Mouse (Mus musculus) midbrain, embryonic 14.5 days (tissue): ENCODE data around the gene Ephb2. TPM values are rescaled to one million over a fixed set of nuclear protein-coding genes. Genes with fewer than 3 reads are reported as not detected.

Experiments used
- ATAC-seq: fragments of 200-750 bp; cut with Nextera tagmentation; 2 replicates; pipeline ENCODE4 v1.8.0; 2017; ENCODE audit warnings: moderate number of reproducible peaks, moderate library complexity; ENCODE audit not compliant: low FRiP score, low TSS enrichment
- DNase-seq: peaks from one replicate; pipeline ENCODE4 v3.0.0-alpha.2; 2015
- H3K27ac ChIP-seq: fragments of 300-500 bp; sonication (generic); replicated peaks from 2 replicates; pipeline ENCODE4 v1.5.1; 2014; ENCODE audit warnings: mild to moderate bottlenecking, low read depth, low read length, moderate library complexity
- H3K27me3 ChIP-seq: fragments of 300-500 bp; sonication (generic); 2 replicates; pipeline ENCODE4 v1.6.1; 2014; ENCODE audit warnings: low read length, control low read depth, mixed read lengths; ENCODE audit not compliant: control insufficient read depth, insufficient read depth
- H3K36me3 ChIP-seq: fragments of 300-500 bp; sonication (generic); 2 replicates; pipeline ENCODE4 v1.6.1; 2014; ENCODE audit warnings: low read length, control low read depth; ENCODE audit not compliant: control insufficient read depth, insufficient read depth
- H3K4me1 ChIP-seq: fragments of 300-500 bp; sonication (generic); 2 replicates; pipeline ENCODE4 v1.6.1; 2014; ENCODE audit warnings: mild to moderate bottlenecking, antibody characterized with exemption, low read length, control low read depth; ENCODE audit not compliant: control insufficient read depth, insufficient read depth
- H3K4me2 ChIP-seq: fragments of 300-500 bp; sonication (generic); 2 replicates; pipeline ENCODE4 v1.6.1; 2014; ENCODE audit warnings: mild to moderate bottlenecking, low read length, moderate library complexity
- H3K4me3 ChIP-seq: fragments of 300-500 bp; sonication (generic); replicated peaks from 2 replicates; pipeline ENCODE4 v1.5.1; 2014; ENCODE audit warnings: low read depth, low read length
- H3K9ac ChIP-seq: fragments of 300-500 bp; sonication (generic); replicated peaks from 2 replicates; pipeline ENCODE4 v1.6.1; 2014; ENCODE audit warnings: mild to moderate bottlenecking, low read length, moderate library complexity
- H3K9me3 ChIP-seq: fragments of 300-500 bp; sonication (generic); 2 replicates; pipeline ENCODE4 v1.6.1; 2016; ENCODE audit warnings: low read length, control low read depth, mixed read lengths; ENCODE audit not compliant: control insufficient read depth
- WGBS: fragments of 180-500 bp; shearing (Covaris S2); extraction: QIAGEN DNeasy Blood & Tissue Kit; methylation state at CpG from one replicate; pipeline ENCODE4 v1.1.7; 2014; 5-methylcytosine and 5-hydroxymethylcytosine counted together
- polyA plus RNA-seq: library from polyadenylated mRNA; unstranded; fragments of >200 nt; fragmentation: Nextera tagmentation; extraction: Ambion mirVana; gene quantifications from 2 replicates; pipeline ENCODE4 v1.2.1, GENCODE M21; 2014

Ephb2 gene
- polyA plus RNA-seq, 1 experiment from 2014 or later, result 32.8 TPM

DNA sequence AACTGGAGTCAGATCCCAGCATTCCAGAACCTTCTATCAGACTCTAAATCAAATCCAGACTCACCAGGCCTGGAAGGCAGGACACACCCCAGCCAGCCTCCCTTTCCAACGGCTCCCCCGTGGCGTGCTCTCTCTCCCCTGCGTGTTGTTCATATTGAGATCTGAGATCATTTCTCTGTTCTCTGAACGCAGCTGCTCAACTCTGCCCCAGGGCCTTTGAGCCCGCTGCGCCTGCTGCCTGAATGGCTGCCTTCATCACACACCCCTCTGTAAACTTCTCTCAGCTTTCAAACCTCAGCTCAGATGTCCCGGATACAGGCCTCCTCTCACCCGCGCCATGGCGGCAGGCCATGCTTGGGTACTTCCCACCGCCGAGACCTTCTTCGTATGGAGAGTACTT is 155.1 kb downstream of the Ephb2 start:
- 74% methylated on average over 14 of the region's 14 CpGs for WGBS
- H3K9me3 ChIP-seq, result no peaks in the 10 kb centered on the region
- H3K27me3 ChIP-seq, result no peaks in the 10 kb centered on the region
- H3K4me2 ChIP-seq, result no peak overlapping the region
- H3K27ac ChIP-seq, result peak overlapping the region; percentile 52
- H3K4me1 ChIP-seq, result peaks cover 4% of the 10 kb centered on the region; the same call in 1 of the 2 replicates
- H3K4me3 ChIP-seq, result no peak overlapping the region
- no peak overlapping the region for H3K9ac ChIP-seq
- peaks cover 38% of the 10 kb centered on the region for H3K36me3 ChIP-seq
- no peak for DNase-seq
- ATAC-seq, result no peak

- Histone ChIP-seq H3K4me1 (peaks cover 4% of the 10 kb centered on the region; the same call in 1 of the 2 replicates), H3K27ac (peak overlapping the region; percentile 52), H3K27me3 (no peaks in the 10 kb centered on the region), H3K4me2 (no peak overlapping the region), H3K9ac (no peak overlapping the region), H3K36me3 (peaks cover 44% of the 10 kb centered on the region), H3K4me3 (no peak overlapping the region), H3K9me3 (no peaks in the 10 kb centered on the region)
- ATAC-seq (no peak), DNase-seq (no peak)
- 83% methylated on average over 8 of the region's 8 CpGs for WGBS
Observed at GRCm38 (mm10) chr4:136679221-136679620, 156.6 kb downstream of the Ephb2 start.

GRCm38 (mm10) chr4:136678480-136678879 is 157.3 kb downstream of the Ephb2 start:
- ATAC-seq, result no peak
- DNase-seq, result peak; percentile 95
- 0% methylated on average over 3 of the region's 3 CpGs for WGBS
- Histone ChIP-seq H3K27me3 (no peaks in the 10 kb centered on the region), H3K9me3 (no peaks in the 10 kb centered on the region), H3K4me1 (peaks cover 4% of the 10 kb centered on the region; the same call in 1 of the 2 replicates), H3K4me2 (no peak overlapping the region), H3K27ac (peak overlapping the region; percentile 52), H3K4me3 (no peak overlapping the region), H3K9ac (no peak overlapping the region), H3K36me3 (peaks cover 44% of the 10 kb centered on the region)

DNA sequence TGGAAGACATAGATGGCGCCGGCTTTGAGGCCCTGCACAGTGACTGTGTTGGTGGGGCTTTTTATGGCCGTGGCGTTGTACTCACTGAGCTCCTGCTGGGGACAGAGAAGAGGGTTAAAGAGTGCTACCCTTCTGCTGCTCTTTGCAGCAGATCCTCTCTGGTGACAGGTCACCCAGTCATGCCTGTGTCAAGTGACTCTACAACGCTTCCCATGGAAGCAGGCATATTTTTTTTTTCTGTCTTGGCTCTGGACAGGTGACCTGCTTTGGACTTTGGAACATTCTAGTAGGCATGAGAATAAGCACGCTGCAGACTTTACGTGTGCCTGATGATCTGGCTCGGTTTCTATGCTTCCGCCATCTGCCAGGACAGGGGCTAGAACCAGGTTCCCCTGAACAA is 160.3 kb downstream of the Ephb2 start:
- WGBS, result 93% methylated on average over 9 of the region's 9 CpGs

DNA sequence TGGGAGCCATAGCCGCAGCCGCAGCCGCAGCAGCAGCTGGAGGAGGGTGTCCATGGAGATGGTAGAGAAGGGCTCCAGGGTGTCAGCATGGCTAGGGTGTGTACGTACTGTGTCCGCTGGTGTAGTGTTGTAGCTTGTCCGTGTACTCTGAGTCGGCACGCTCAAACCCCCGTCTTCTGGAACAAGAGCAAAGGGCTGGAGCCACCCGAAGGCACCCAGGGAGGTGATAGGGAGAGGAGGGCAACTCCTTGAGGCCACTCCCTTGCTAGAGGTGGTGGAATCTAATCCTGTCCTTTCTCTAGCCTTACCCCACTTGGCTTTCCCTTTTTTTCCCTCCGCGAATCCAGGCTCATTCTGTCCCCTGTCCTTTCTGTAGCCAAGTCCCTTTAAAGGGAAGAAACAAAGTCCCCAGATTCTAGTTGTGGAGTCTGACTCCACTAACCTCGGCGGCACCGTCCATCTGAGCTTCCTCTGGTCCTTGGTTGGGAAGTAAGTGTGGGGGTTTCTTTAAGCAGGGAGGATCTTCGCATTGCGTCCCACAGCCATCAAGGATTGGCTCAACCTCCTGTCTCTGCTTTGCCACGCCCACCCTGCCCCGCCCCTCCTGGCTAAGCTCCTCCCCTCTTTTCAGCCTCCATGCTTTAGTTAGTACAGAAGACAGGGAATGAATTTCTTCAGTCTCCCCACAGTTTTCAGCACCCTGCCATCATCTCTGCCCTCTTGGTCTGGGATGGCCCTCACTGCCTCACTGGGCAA is 163.3 kb downstream of the Ephb2 start:
- Histone ChIP-seq H3K9ac (no peak overlapping the region), H3K27ac (no peak overlapping the region), H3K4me1 (peaks cover 4% of the 10 kb centered on the region; the same call in 1 of the 2 replicates), H3K9me3 (no peaks in the 10 kb centered on the region), H3K4me2 (no peak overlapping the region), H3K4me3 (no peak overlapping the region), H3K36me3 (peaks cover 71% of the 10 kb centered on the region), H3K27me3 (no peaks in the 10 kb centered on the region)
- WGBS, result 92% methylated on average over 19 of the region's 19 CpGs
- DNase-seq (no peak), ATAC-seq (no peak)

More for the DNA sequence above, 160.3 kb downstream of the Ephb2 start:
- Histone ChIP-seq H3K9ac (no peak overlapping the region), H3K4me3 (no peak overlapping the region), H3K27me3 (no peaks in the 10 kb centered on the region), H3K4me2 (no peak overlapping the region), H3K36me3 (peaks cover 49% of the 10 kb centered on the region), H3K27ac (no peak overlapping the region), H3K4me1 (peaks cover 4% of the 10 kb centered on the region; the same call in 1 of the 2 replicates), H3K9me3 (no peaks in the 10 kb centered on the region)
- ATAC-seq, result no peak
- DNase-seq, result no peak

DNA sequence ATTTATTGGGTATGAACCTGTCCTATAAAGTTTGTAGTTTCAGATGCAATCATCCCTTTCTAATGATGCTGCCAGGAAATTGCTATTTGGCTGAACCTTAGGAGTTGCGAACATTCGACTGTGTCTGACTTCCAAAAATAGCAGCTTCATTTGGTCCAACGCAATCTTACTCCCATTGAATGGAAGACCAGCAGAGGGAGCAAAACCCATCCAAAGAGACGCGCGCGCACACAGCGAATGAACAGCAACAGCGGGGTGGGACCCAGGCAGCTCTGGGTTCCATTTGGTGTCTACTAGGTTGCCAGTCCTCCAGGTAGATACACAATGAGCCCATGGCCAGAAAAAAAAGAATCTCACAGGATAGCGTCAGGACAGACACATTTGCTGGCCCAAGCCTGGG is 168.0 kb downstream of the Ephb2 start:
- H3K9me3 ChIP-seq, result no peaks in the 10 kb centered on the region
- DNase-seq, result no peak
- H3K4me1 ChIP-seq, result no peaks in the 10 kb centered on the region
- ATAC-seq, result no peak
- 79% methylated on average over 10 of the region's 10 CpGs for WGBS
- H3K36me3 ChIP-seq, result peaks cover 68% of the 10 kb centered on the region
- no peak overlapping the region for H3K4me2 ChIP-seq
- H3K4me3 ChIP-seq, result no peak overlapping the region
- no peak overlapping the region for H3K27ac ChIP-seq
- no peaks in the 10 kb centered on the region for H3K27me3 ChIP-seq
- no peak overlapping the region for H3K9ac ChIP-seq

DNA sequence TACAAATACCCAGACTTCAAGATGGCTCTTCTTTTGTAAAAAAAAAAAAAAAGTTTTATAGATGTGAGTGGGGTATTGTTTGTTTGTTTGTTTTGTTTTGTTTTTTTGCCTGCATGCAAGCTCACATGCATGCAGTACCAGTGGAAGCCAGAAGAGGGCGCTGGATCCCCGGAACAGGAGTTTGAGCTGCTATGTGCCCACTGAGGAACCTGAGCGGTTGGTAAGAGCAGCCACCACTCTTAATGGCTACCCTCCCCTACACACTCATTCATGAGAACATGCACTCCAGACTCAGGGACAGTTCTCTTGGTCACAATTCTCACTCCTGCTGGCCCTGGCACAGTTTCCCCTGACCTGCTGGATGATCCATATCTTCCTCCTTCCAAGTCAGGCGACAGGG is 169.8 kb downstream of the Ephb2 start:
- no peak overlapping the region for H3K27ac ChIP-seq
- 70% methylated on average over 4 of the region's 4 CpGs for WGBS
- peaks cover 56% of the 10 kb centered on the region for H3K36me3 ChIP-seq
- no peaks in the 10 kb centered on the region for H3K4me1 ChIP-seq
- DNase-seq (no peak), ATAC-seq (no peak)
- H3K27me3 ChIP-seq, result no peaks in the 10 kb centered on the region
- H3K4me2 ChIP-seq, result no peak overlapping the region
- no peak overlapping the region for H3K9ac ChIP-seq
- no peaks in the 10 kb centered on the region for H3K9me3 ChIP-seq
- no peak overlapping the region for H3K4me3 ChIP-seq

DNA sequence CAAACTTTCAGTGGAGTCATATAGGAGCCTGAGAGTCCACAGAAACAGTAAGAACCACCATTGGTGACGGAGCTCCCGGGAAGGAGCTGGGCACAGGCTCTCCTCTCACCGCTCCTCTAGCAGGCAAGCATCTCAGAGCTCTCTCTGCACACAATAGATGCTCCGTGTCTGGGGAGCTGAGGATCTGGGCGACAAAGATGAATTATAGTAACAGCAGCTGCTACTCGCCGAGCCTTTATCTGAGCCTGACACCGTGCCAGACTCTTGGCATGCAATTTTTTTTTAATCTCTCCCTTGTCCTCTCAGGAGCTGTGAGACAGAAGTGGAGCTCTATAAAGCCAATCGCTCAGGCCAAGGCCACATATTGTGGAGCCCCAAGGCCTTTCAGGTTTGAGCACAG is 170.7 kb downstream of the Ephb2 start:
- no peak overlapping the region for H3K4me2 ChIP-seq
- 0 out of 2 replicates have a peak, but pooled peaks have one; percentile 34 for ATAC-seq
- no peak overlapping the region for H3K4me3 ChIP-seq
- H3K4me1 ChIP-seq, result no peaks in the 10 kb centered on the region
- peak overlapping the region; percentile 34; the same call in 1 of the 2 replicates for H3K27ac ChIP-seq
- WGBS, result 65% methylated on average over 9 of the region's 9 CpGs
- H3K9me3 ChIP-seq, result no peaks in the 10 kb centered on the region
- H3K9ac ChIP-seq, result no peak overlapping the region
- H3K36me3 ChIP-seq, result peaks cover 62% of the 10 kb centered on the region
- H3K27me3 ChIP-seq, result no peaks in the 10 kb centered on the region
- peak; percentile 71 for DNase-seq

DNA sequence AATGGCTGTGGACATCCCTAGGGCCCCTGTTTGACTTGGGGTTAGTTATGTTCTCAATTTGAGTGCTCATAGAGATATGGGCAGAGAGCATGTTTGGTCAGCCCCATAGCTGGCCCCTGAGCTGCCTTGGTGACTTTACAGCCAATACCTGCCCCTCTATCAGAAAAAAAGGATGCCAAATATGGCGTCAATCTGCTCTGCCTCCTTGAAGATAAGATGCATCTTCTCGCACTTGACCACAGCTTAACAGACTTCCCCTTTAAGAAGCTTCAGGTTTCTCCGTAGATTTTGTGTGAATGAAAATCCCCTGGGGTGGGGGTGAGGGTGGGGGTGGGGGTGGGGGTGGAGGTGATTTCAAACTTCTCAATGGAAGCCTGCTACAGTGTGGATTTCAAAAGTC is 177.9 kb downstream of the Ephb2 start:
- Histone ChIP-seq H3K27ac (no peak overlapping the region), H3K9ac (no peak overlapping the region), H3K4me2 (no peak overlapping the region), H3K4me3 (no peak overlapping the region), H3K36me3 (peaks cover 80% of the 10 kb centered on the region), H3K4me1 (0 out of 2 replicates have a peak, but pooled peaks cover under 1% of the 10 kb centered on the region), H3K27me3 (no peaks in the 10 kb centered on the region), H3K9me3 (no peaks in the 10 kb centered on the region)
- no peak for DNase-seq
- ATAC-seq, result no peak
- 77% methylated on average over 3 of the region's 3 CpGs for WGBS
